Mouse (Mus musculus): Measurements from ENCODE around the gene Cgref1. TPM values are rescaled to one million over a fixed set of nuclear protein-coding genes. Genes with fewer than 3 reads are reported as not detected.

Cgref1 gene
- total RNA-seq, 2 experiments from 2014 or later: not detected

- peak; percentile 68 for ATAC-seq (ENCODE audit: poor library complexity, severe bottlenecking)
Measured at GRCm38 (mm10) chr5:30887858-30888336, 57.5 kb downstream of the Cgref1 start.

- peak; percentile 66 for ATAC-seq (ENCODE audit: poor library complexity, severe bottlenecking)
Measured at GRCm38 (mm10) chr5:30887331-30887761, 58.0 kb downstream of the Cgref1 start.

- ATAC-seq (ENCODE audit: poor library complexity, severe bottlenecking): no peak
Measured at GRCm38 (mm10) chr5:30886731-30887130, 58.7 kb downstream of the Cgref1 start.

- no peak for ATAC-seq (ENCODE audit: poor library complexity, severe bottlenecking)
Measured at GRCm38 (mm10) chr5:30886209-30886608, 59.2 kb downstream of the Cgref1 start.

Other genes with a start within 250 kb of the Cgref1 start
- gene Dpysl5, start 234.0 kb downstream of the Cgref1 start, total RNA-seq (2015): not detected in 2 replicates
- 0.41 TPM in 1 of 2 replicates, not detected in the other for gene Dpysl5, start 234.0 kb downstream of the Cgref1 start, total RNA-seq (2017)
- 0.25 and 0.98 TPM in 2 replicates for gene Mapre3, start 130.9 kb downstream of the Cgref1 start, total RNA-seq (2015)
- gene Mapre3, start 130.9 kb downstream of the Cgref1 start, total RNA-seq (2017): 0.26 and 0.41 TPM in 2 replicates
- gene Tmem214, start 77.6 kb downstream of the Cgref1 start, total RNA-seq (2015): 11.9 and 20.2 TPM in 2 replicates
- gene Tmem214, start 77.6 kb downstream of the Cgref1 start, total RNA-seq (2017): 14.0 and 16.9 TPM in 2 replicates
- gene Agbl5, start 56.9 kb downstream of the Cgref1 start, total RNA-seq (2015): 5.7 and 7.1 TPM in 2 replicates
- 3.6 and 3.9 TPM in 2 replicates for gene Agbl5, start 56.9 kb downstream of the Cgref1 start, total RNA-seq (2017)
- 342 and 413 TPM in 2 replicates for gene Ost4, start 37.8 kb downstream of the Cgref1 start, total RNA-seq (2015)
- 286 and 294 TPM in 2 replicates for gene Ost4, start 37.8 kb downstream of the Cgref1 start, total RNA-seq (2017)
- 20.2 and 20.3 TPM in 2 replicates for gene Emilin1, start 32.2 kb downstream of the Cgref1 start, total RNA-seq (2015)
- 25.5 and 35.5 TPM in 2 replicates for gene Emilin1, start 32.2 kb downstream of the Cgref1 start, total RNA-seq (2017)
- 92.3 and 93.8 TPM in 2 replicates for gene Khk, start 24.2 kb downstream of the Cgref1 start, total RNA-seq (2015)
- gene Khk, start 24.2 kb downstream of the Cgref1 start, total RNA-seq (2017): 52.7 and 70.7 TPM in 2 replicates
- 66.3 and 72.1 TPM in 2 replicates for gene Preb, start 14.8 kb upstream of the Cgref1 start, total RNA-seq (2015)
- gene Preb, start 14.8 kb upstream of the Cgref1 start, total RNA-seq (2017): 45.8 and 57.3 TPM in 2 replicates
- not detected in 2 replicates for gene Tcf23, start 23.1 kb upstream of the Cgref1 start, total RNA-seq (2015)
- gene Tcf23, start 23.1 kb upstream of the Cgref1 start, total RNA-seq (2017): not detected in 2 replicates
- 113 and 132 TPM in 2 replicates for gene Atraid, start 102.7 kb upstream of the Cgref1 start, total RNA-seq (2015)
- gene Atraid, start 102.7 kb upstream of the Cgref1 start, total RNA-seq (2017): 88.5 and 103 TPM in 2 replicates
- gene Slc5a6, start 103.3 kb upstream of the Cgref1 start, total RNA-seq (2015): 0.41 and 2.0 TPM in 2 replicates
- 1.3 and 1.4 TPM in 2 replicates for gene Slc5a6, start 103.3 kb upstream of the Cgref1 start, total RNA-seq (2017)
- 5.1 and 9.4 TPM in 2 replicates for gene Cad, start 109.2 kb upstream of the Cgref1 start, total RNA-seq (2015)
- gene Cad, start 109.2 kb upstream of the Cgref1 start, total RNA-seq (2017): 5.4 and 7.5 TPM in 2 replicates
- not detected in 2 replicates for gene Dnajc5g, start 160.7 kb upstream of the Cgref1 start, total RNA-seq (2015)
- gene Dnajc5g, start 160.7 kb upstream of the Cgref1 start, total RNA-seq (2017): not detected in 2 replicates
- gene Slc30a3, start 162.6 kb upstream of the Cgref1 start, total RNA-seq (2015): not detected in 2 replicates
- not detected in 2 replicates for gene Slc30a3, start 162.6 kb upstream of the Cgref1 start, total RNA-seq (2017)
- not detected in 2 replicates for gene Trim54, start 171.1 kb upstream of the Cgref1 start, total RNA-seq (2015)
- not detected in 2 replicates for gene Trim54, start 171.1 kb upstream of the Cgref1 start, total RNA-seq (2017)
- not detected in 2 replicates for gene Ucn, start 193.2 kb upstream of the Cgref1 start, total RNA-seq (2015)
- not detected in 2 replicates for gene Ucn, start 193.2 kb upstream of the Cgref1 start, total RNA-seq (2017)
- 30.3 and 40.5 TPM in 2 replicates for gene Mpv17, start 208.7 kb upstream of the Cgref1 start, total RNA-seq (2015)
- 26.1 and 27.0 TPM in 2 replicates for gene Mpv17, start 208.7 kb upstream of the Cgref1 start, total RNA-seq (2017)
- 0.22 and 1.3 TPM in 2 replicates for gene Gm29609, start 234.3 kb upstream of the Cgref1 start, total RNA-seq (2015)
- 0.29 TPM in 1 of 2 replicates, not detected in the other for gene Gm29609, start 234.3 kb upstream of the Cgref1 start, total RNA-seq (2017)
- gene Gtf3c2, start 234.6 kb upstream of the Cgref1 start, total RNA-seq (2015): 58.8 and 63.2 TPM in 2 replicates
- 43.0 and 43.1 TPM in 2 replicates for gene Gtf3c2, start 234.6 kb upstream of the Cgref1 start, total RNA-seq (2017)
- 52.3 and 65.5 TPM in 2 replicates for gene Snx17, start 247.6 kb upstream of the Cgref1 start, total RNA-seq (2015)
- gene Snx17, start 247.6 kb upstream of the Cgref1 start, total RNA-seq (2017): 33.4 and 45.2 TPM in 2 replicates
- gene Eif2b4, start 247.8 kb upstream of the Cgref1 start, total RNA-seq (2015): 21.9 and 25.2 TPM in 2 replicates
- 21.3 and 31.5 TPM in 2 replicates for gene Eif2b4, start 247.8 kb upstream of the Cgref1 start, total RNA-seq (2017)

Data from megakaryocyte, adult 5-6 weeks (primary cell).